Mouse (Mus musculus): ENCODE results near the gene Gm13212. TPM values are rescaled to one million over a fixed set of nuclear protein-coding genes. Genes with fewer than 3 reads are reported as not detected.
"Not testable (repeated sequence)": the region's sequence is repeated elsewhere in the genome, so short reads cannot be mapped to it uniquely, and the experiment has no call there.

Gm13212 gene
- total and polyA plus RNA-seq, 3 experiments: 11.6 to 20.4 TPM; not detected in 1

GRCm38 (mm10) chr4:145640416-145641185 lies 55.6 kb downstream of the Gm13212 start:
- not testable (repeated sequence) for H3K4me1 ChIP-seq (ENCODE audit: control insufficient read depth in 1 of 2, insufficient read depth in 2 of 2, low read length in 2 of 2); H3K36me3 ChIP-seq (ENCODE audit: control insufficient read depth in 1 of 2, insufficient read depth in 2 of 2, low read length in 2 of 2); H3K9me3 ChIP-seq (replicated peaks; ENCODE audit: insufficient read depth, low read length); H3K9ac ChIP-seq (ENCODE audit: control insufficient read depth, low read depth, low read length, poor library complexity, severe bottlenecking); H3K27ac ChIP-seq (ENCODE audit: control insufficient read depth, low read depth, low read length); DNase-seq (ENCODE audit: low read depth, low spot score); H3K79me2 ChIP-seq (ENCODE audit: control insufficient read depth, insufficient read depth, low read length, poor library complexity); H3K27me3 ChIP-seq (ENCODE audit: control insufficient read depth in 1 of 2, insufficient read depth in 2 of 2, low read length in 2 of 2); H3K4me3 ChIP-seq (ENCODE audit: control insufficient read depth in 1 of 2, insufficient read depth in 1 of 2, low read depth in 2 of 2, low read length in 2 of 2)

GRCm38 (mm10) chr4:145670385-145670784 lies 85.4 kb downstream of the Gm13212 start, which contains the start of gene Zfp980:
TSS of gene Zfp980 (plus strand) at chr4:145670685.
- H3K27me3 ChIP-seq (ENCODE audit: control insufficient read depth in 1 of 2, insufficient read depth in 2 of 2, low read length in 2 of 2); H3K9ac ChIP-seq (ENCODE audit: control insufficient read depth, low read depth, low read length, poor library complexity, severe bottlenecking): not testable (repeated sequence)

GRCm38 (mm10) chr4:145674286-145674780 lies 89.4 kb downstream of the Gm13212 start:
- H3K4me3 ChIP-seq (ENCODE audit: control insufficient read depth in 1 of 2, insufficient read depth in 1 of 2, low read depth in 2 of 2, low read length in 2 of 2); H3K9me3 ChIP-seq (replicated peaks; ENCODE audit: insufficient read depth, low read length); H3K27me3 ChIP-seq (ENCODE audit: control insufficient read depth in 1 of 2, insufficient read depth in 2 of 2, low read length in 2 of 2); H3K4me1 ChIP-seq (ENCODE audit: control insufficient read depth in 1 of 2, insufficient read depth in 2 of 2, low read length in 2 of 2); H3K27ac ChIP-seq (ENCODE audit: control insufficient read depth, low read depth, low read length); H3K79me2 ChIP-seq (ENCODE audit: control insufficient read depth, insufficient read depth, low read length, poor library complexity); H3K36me3 ChIP-seq (ENCODE audit: control insufficient read depth in 1 of 2, insufficient read depth in 2 of 2, low read length in 2 of 2); H3K9ac ChIP-seq (ENCODE audit: control insufficient read depth, low read depth, low read length, poor library complexity, severe bottlenecking); DNase-seq (ENCODE audit: low read depth, low spot score): not testable (repeated sequence)

More at GRCm38 (mm10) chr4:145670385-145670784, 85.4 kb downstream of the Gm13212 start, which contains the start of gene Zfp980:
- H3K36me3 ChIP-seq (ENCODE audit: control insufficient read depth in 1 of 2, insufficient read depth in 2 of 2, low read length in 2 of 2); H3K9me3 ChIP-seq (replicated peaks; ENCODE audit: insufficient read depth, low read length); DNase-seq (ENCODE audit: low read depth, low spot score); H3K27ac ChIP-seq (ENCODE audit: control insufficient read depth, low read depth, low read length); H3K79me2 ChIP-seq (ENCODE audit: control insufficient read depth, insufficient read depth, low read length, poor library complexity); H3K4me3 ChIP-seq (ENCODE audit: control insufficient read depth in 1 of 2, insufficient read depth in 1 of 2, low read depth in 2 of 2, low read length in 2 of 2); H3K4me1 ChIP-seq (ENCODE audit: control insufficient read depth in 1 of 2, insufficient read depth in 2 of 2, low read length in 2 of 2): not testable (repeated sequence)

Other genes starting within 250 kb of the Gm13212 start
- gene Zfp990, start 74.4 kb upstream of the Gm13212 start, total RNA-seq (2012; rRNA removed): 0.50 and 0.62 TPM in 2 replicates
- gene Zfp990, start 74.4 kb upstream of the Gm13212 start, polyA plus RNA-seq (2012; ENCODE audit: insufficient read depth in 1 of 2, insufficient read length in 2 of 2, low read depth in 1 of 2, low replicate concordance in 2 of 2, missing spikeins in 1 of 2): 1 to 10 TPM in 1 of 2 experiments, not detected in 1; 1.7 TPM
- gene Zfp980, start 85.5 kb downstream of the Gm13212 start, total RNA-seq (2012; rRNA removed): 0.49 and 0.58 TPM in 2 replicates
- gene Zfp980, start 85.5 kb downstream of the Gm13212 start, polyA plus RNA-seq (2012; ENCODE audit: insufficient read depth in 1 of 2, insufficient read length in 2 of 2, low read depth in 1 of 2, low replicate concordance in 2 of 2, missing spikeins in 1 of 2): under 1 TPM in 1 of 2 experiments, not detected in 1; 0.07 TPM